ENCODE assay signal across 22 mouse cellular contexts in the genomic region with DNA sequence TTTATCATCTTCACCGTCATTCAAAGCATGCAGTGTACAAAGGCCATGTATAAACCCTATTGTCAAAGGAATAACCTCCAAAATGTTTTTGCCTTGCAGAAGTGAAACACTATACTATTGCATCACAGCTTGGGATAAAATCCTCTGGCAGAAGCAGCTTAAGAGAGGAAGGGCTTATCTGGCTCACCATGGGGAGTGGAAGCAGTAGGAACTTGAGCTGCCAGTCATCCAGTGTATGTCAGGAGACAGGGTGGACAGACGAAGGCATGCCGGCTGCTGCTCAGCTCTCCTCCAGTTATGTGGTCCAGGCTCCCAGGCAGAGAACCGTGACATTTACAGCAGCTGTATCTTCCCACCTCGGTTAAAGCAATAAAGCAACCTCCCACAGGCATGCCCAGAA. TPM values are rescaled to one million over a fixed set of nuclear protein-coding genes. Genes with fewer than 3 reads are reported as not detected.
DNase-seq lines count a peak whose midpoint lies in the region; ATAC-seq and TF ChIP-seq lines count a peak whose summit lies in the region.
"Had no signal": no experiment of that assay in that cellular context is flagged by ENCODE, and none has a peak within 500 bp of the region (broad histone marks: within the 10 kb centered on the region; RNA-seq: fewer than 3 reads in every experiment).

No protein-coding gene starts in this region.

- no peak for DNase-seq in limb, embryonic 10.5 days (ENCODE audit: low spot score)
- no peak for DNase-seq in limb, embryonic 14.5 days (ENCODE audit: low spot score)
- peak; percentile 33 for DNase-seq in mesoderm, embryonic 11.5 days (ENCODE audit: low read depth, low spot score)
- DNase-seq in midbrain, embryonic 10.5 days (ENCODE audit: low spot score) = no peak
- DNase-seq in lung, postnatal 0 days (ENCODE audit: low spot score) = no peak
- no peak for DNase-seq in kidney, postnatal 14 days
- DNase-seq: adrenal gland, postnatal 14 days; cerebellum, adult 2 months; cerebellum, postnatal 10 days; embryo, embryonic 11 days; gastrocnemius, postnatal 14 days; heart, postnatal 4 days had no signal

- peak; percentile 76 for ATAC-seq in limb, embryonic 13.5 days (ENCODE audit: low FRiP score, low read depth)
- ATAC-seq in limb, embryonic 14.5 days (ENCODE audit: low FRiP score, low read depth) = peak; percentile 41; the same call in 1 of the 2 replicates
- no peak for ATAC-seq in lung, postnatal 0 days
- ATAC-seq: activated CD4-positive, CD25-positive, alpha-beta regulatory T cell, adult 4 months; forebrain, embryonic 16.5 days; hindbrain, embryonic 16.5 days; Patski had no signal

- no peak for TF ChIP-seq CTCF in bone marrow macrophage, adult 2 months (IDR thresholded peaks at IDR 0.05; ENCODE audit: low read depth, low read length)
- TF ChIP-seq CTCF in lung, postnatal 0 days (IDR thresholded peaks at IDR 0.05) = no peak

- H3K27me3 ChIP-seq in limb, embryonic 13.5 days = no peaks in the 10 kb centered on the region
- no peaks in the 10 kb centered on the region for H3K27me3 ChIP-seq in limb, embryonic 10.5 days (ENCODE audit: low read depth, poor library complexity, severe bottlenecking)
- no peaks in the 10 kb centered on the region for H3K27me3 ChIP-seq in limb, embryonic 14.5 days (ENCODE audit: control insufficient read depth, insufficient read depth, low read length)
- H3K27me3 ChIP-seq in midbrain, embryonic 10.5 days (ENCODE audit: low read depth, poor library complexity, severe bottlenecking) = no peaks in the 10 kb centered on the region
- no peaks in the 10 kb centered on the region for H3K27me3 ChIP-seq in lung, postnatal 0 days (replicated peaks; ENCODE audit: insufficient read depth, low read length)
- H3K27me3 ChIP-seq: embryonic facial prominence, embryonic 12.5 days; forebrain, embryonic 12.5 days; heart, embryonic 13.5 days; hindbrain, embryonic 12.5 days; Patski had no signal

- TF ChIP-seq EP300 in lung, postnatal 0 days (IDR thresholded peaks at IDR 0.05) = no peak

- no peaks in the 10 kb centered on the region for H3K9me3 ChIP-seq in limb, embryonic 13.5 days
- no peaks in the 10 kb centered on the region for H3K9me3 ChIP-seq in limb, embryonic 10.5 days (replicated peaks)
- H3K9me3 ChIP-seq in limb, embryonic 14.5 days (ENCODE audit: control insufficient read depth, low read length) = no peaks in the 10 kb centered on the region
- no peaks in the 10 kb centered on the region for H3K9me3 ChIP-seq in midbrain, embryonic 10.5 days (replicated peaks)
- H3K9me3 ChIP-seq in lung, postnatal 0 days (ENCODE audit: low read length) = no peaks in the 10 kb centered on the region
- H3K9me3 ChIP-seq: embryonic facial prominence, embryonic 12.5 days; heart, embryonic 13.5 days; hindbrain, embryonic 12.5 days had no signal

- TF ChIP-seq POLR2A in bone marrow macrophage, adult 2 months (IDR thresholded peaks at IDR 0.05; ENCODE audit: borderline replicate concordance, low read depth, low read length) = no peak
- TF ChIP-seq POLR2A in limb, embryonic 14.5 days (IDR thresholded peaks at IDR 0.05; ENCODE audit: borderline replicate concordance, extremely low read depth, insufficient read depth, insufficient read length) = no peak

- H3K4me1 ChIP-seq in limb, embryonic 13.5 days = no peaks in the 10 kb centered on the region
- H3K4me1 ChIP-seq in limb, embryonic 10.5 days = no peaks in the 10 kb centered on the region
- H3K4me1 ChIP-seq in bone marrow macrophage, adult 2 months (ENCODE audit: control insufficient read depth, insufficient read depth, low read length) = peaks cover 33% of the 10 kb centered on the region
- no peaks in the 10 kb centered on the region for H3K4me1 ChIP-seq in limb, embryonic 14.5 days (ENCODE audit: control insufficient read depth, insufficient read depth, low read length)
- 0 out of 2 replicates have a peak, but pooled peaks cover 4% of the 10 kb centered on the region for H3K4me1 ChIP-seq in midbrain, embryonic 10.5 days
- peaks cover 4% of the 10 kb centered on the region; the same call in 1 of the 2 replicates for H3K4me1 ChIP-seq in lung, postnatal 0 days (ENCODE audit: insufficient read depth, low read depth, low read length)
- H3K4me1 ChIP-seq: embryonic facial prominence, embryonic 12.5 days; forebrain, embryonic 12.5 days; heart, embryonic 13.5 days; hindbrain, embryonic 12.5 days had no signal

- H3K27ac ChIP-seq in limb, embryonic 13.5 days = no peak overlapping the region
- H3K27ac ChIP-seq in limb, embryonic 10.5 days = no peak overlapping the region
- peak overlapping the region; percentile 48; the same call in 1 of the 2 replicates for H3K27ac ChIP-seq in bone marrow macrophage, adult 2 months (ENCODE audit: insufficient read depth, low read depth, low read length)
- H3K27ac ChIP-seq in limb, embryonic 14.5 days (replicated peaks; ENCODE audit: low read depth, low read length) = no peak overlapping the region
- H3K27ac ChIP-seq in midbrain, embryonic 10.5 days (replicated peaks) = no peak overlapping the region
- no peak overlapping the region for H3K27ac ChIP-seq in lung, postnatal 0 days (ENCODE audit: low read length)
- H3K27ac ChIP-seq: embryonic facial prominence, embryonic 12.5 days; forebrain, embryonic 12.5 days; heart, embryonic 13.5 days; hindbrain, embryonic 12.5 days had no signal

- H3K9ac ChIP-seq in limb, embryonic 13.5 days = no peak overlapping the region
- no peak overlapping the region for H3K9ac ChIP-seq in limb, embryonic 14.5 days (ENCODE audit: low read depth, low read length, severe bottlenecking)
- no peak overlapping the region for H3K9ac ChIP-seq in lung, postnatal 0 days (replicated peaks; ENCODE audit: low read depth)
- H3K9ac ChIP-seq: embryonic facial prominence, embryonic 12.5 days; forebrain, embryonic 12.5 days; heart, embryonic 13.5 days; hindbrain, embryonic 12.5 days had no signal

- H3K4me3 ChIP-seq in limb, embryonic 13.5 days = no peak overlapping the region
- H3K4me3 ChIP-seq in limb, embryonic 10.5 days = no peak overlapping the region
- no peak overlapping the region for H3K4me3 ChIP-seq in bone marrow macrophage, adult 2 months (ENCODE audit: insufficient read depth, low read length)
- H3K4me3 ChIP-seq in limb, embryonic 14.5 days (replicated peaks; ENCODE audit: low read length) = no peak overlapping the region
- H3K4me3 ChIP-seq in midbrain, embryonic 10.5 days = no peak overlapping the region
- H3K4me3 ChIP-seq in lung, postnatal 0 days (ENCODE audit: low read depth, low read length) = no peak overlapping the region
- H3K4me3 ChIP-seq: embryonic facial prominence, embryonic 12.5 days; forebrain, embryonic 12.5 days; heart, embryonic 13.5 days; hindbrain, embryonic 12.5 days had no signal

- H3K36me3 ChIP-seq in limb, embryonic 13.5 days = no peaks in the 10 kb centered on the region
- H3K36me3 ChIP-seq in limb, embryonic 10.5 days = no peaks in the 10 kb centered on the region
- H3K36me3 ChIP-seq in limb, embryonic 14.5 days (ENCODE audit: control insufficient read depth, insufficient read depth, low read length) = no peaks in the 10 kb centered on the region
- H3K36me3 ChIP-seq in midbrain, embryonic 10.5 days = no peaks in the 10 kb centered on the region
- H3K36me3 ChIP-seq in lung, postnatal 0 days (ENCODE audit: insufficient read depth, low read length) = no peaks in the 10 kb centered on the region
- H3K36me3 ChIP-seq: embryonic facial prominence, embryonic 12.5 days; forebrain, embryonic 12.5 days; heart, embryonic 13.5 days; hindbrain, embryonic 12.5 days had no signal

- H3K4me2 ChIP-seq in limb, embryonic 13.5 days (replicated peaks) = no peak overlapping the region
- H3K4me2 ChIP-seq in limb, embryonic 14.5 days (replicated peaks; ENCODE audit: low read depth, low read length, severe bottlenecking) = no peak overlapping the region
- no peak overlapping the region for H3K4me2 ChIP-seq in lung, postnatal 0 days (replicated peaks; ENCODE audit: low read depth, low read length)
- H3K4me2 ChIP-seq: embryonic facial prominence, embryonic 12.5 days; forebrain, embryonic 12.5 days; heart, embryonic 13.5 days; hindbrain, embryonic 12.5 days had no signal

- WGBS in limb, embryonic 13.5 days = 28% methylated on average over 5 of the region's 5 CpGs
- 41% methylated on average over 5 of the region's 5 CpGs for WGBS in limb, embryonic 10.5 days
- WGBS in limb, embryonic 14.5 days = 34% methylated on average over 5 of the region's 5 CpGs
- WGBS in midbrain, embryonic 10.5 days = 75% methylated on average over 5 of the region's 5 CpGs
- WGBS in lung, postnatal 0 days = 40% methylated on average over 5 of the region's 5 CpGs

RNA-seq across cellular contexts. Expression of a gene that starts 28.1 kb away (rescaled TPM):
- 32.4 and 32.7 TPM in 2 replicates for polyA plus RNA-seq in limb, embryonic 13.5 days (2015; fragmentation: Nextera tagmentation; extraction: Ambion mirVana)
- polyA plus RNA-seq in limb, embryonic 10.5 days (2016; fragmentation: Nextera tagmentation; extraction: Ambion mirVana) = 54.8 and 65.0 TPM in 2 replicates
- polyA plus RNA-seq in bone marrow macrophage, adult 2 months (2012; ENCODE audit: insufficient read depth, insufficient read length, missing spikeins) = 5.8 and 8.7 TPM in 2 replicates
- polyA plus RNA-seq in limb, embryonic 14.5 days (2012; rRNA removed) = 16.3 and 24.0 TPM in 2 replicates
- polyA plus RNA-seq in limb, embryonic 14.5 days (2014; fragmentation: Nextera tagmentation; extraction: Ambion mirVana) = 35.9 and 37.7 TPM in 2 replicates
- polyA plus RNA-seq in midbrain, embryonic 10.5 days (2016; fragmentation: Nextera tagmentation; extraction: Ambion mirVana) = 46.2 and 55.8 TPM in 2 replicates
- 6.7 and 8.8 TPM in 2 replicates for polyA plus RNA-seq in lung, postnatal 0 days (2015; fragmentation: Nextera tagmentation; extraction: Ambion mirVana)
